Mouse (Mus musculus) neural tube, embryonic 14.5 days (tissue): ENCODE results near the gene Mphosph9. TPM values are rescaled to one million over a fixed set of nuclear protein-coding genes. Genes with fewer than 3 reads are reported as not detected.
A peak's percentile ranks its signal among the peaks of the same experiment; 100 is the strongest.
"Not testable (repeated sequence)": the region's sequence is repeated elsewhere in the genome, so short reads cannot be mapped to it uniquely, and the experiment has no call there.

Experiments used
- ATAC-seq: fragments of 200-750 bp; cut with Nextera tagmentation; 2 replicates; pipeline ENCODE4 v1.8.0; 2017; ENCODE audit warnings: low read depth, mild to moderate bottlenecking, moderate TSS enrichment, moderate library complexity
- H3K27ac ChIP-seq: fragments of 300-500 bp; sonication (generic); 2 replicates; pipeline ENCODE4 v1.5.1; 2014; ENCODE audit warnings: low read depth, mild to moderate bottlenecking, control low read depth, low read length, moderate library complexity, mixed read lengths
- H3K27me3 ChIP-seq: fragments of 300-500 bp; sonication (generic); 2 replicates; pipeline ENCODE4 v1.6.1; 2014; ENCODE audit warnings: low read length; ENCODE audit not compliant: control insufficient read depth, insufficient read depth
- H3K36me3 ChIP-seq: fragments of 300-500 bp; sonication (generic); 2 replicates; pipeline ENCODE4 v1.6.1; 2014; ENCODE audit warnings: low read length, mixed read lengths; ENCODE audit not compliant: control insufficient read depth, insufficient read depth
- H3K4me1 ChIP-seq: fragments of 300-500 bp; sonication (generic); 2 replicates; pipeline ENCODE4 v1.6.1; 2014; ENCODE audit warnings: low read length; ENCODE audit not compliant: control insufficient read depth, insufficient read depth
- H3K4me2 ChIP-seq: fragments of 300-500 bp; sonication (generic); 2 replicates; pipeline ENCODE4 v1.6.1; 2014; ENCODE audit warnings: mild to moderate bottlenecking, low read depth, low read length, control low read depth
- H3K4me3 ChIP-seq: fragments of 300-500 bp; sonication (generic); 2 replicates; pipeline ENCODE4 v1.5.1; 2014; ENCODE audit warnings: low read depth, low read length, control low read depth, mixed read lengths
- H3K9ac ChIP-seq: fragments of 300-500 bp; sonication (generic); replicated peaks from 2 replicates; pipeline ENCODE4 v1.6.1; 2014; ENCODE audit warnings: low read depth, mild to moderate bottlenecking, control low read depth, low read length, mixed read lengths
- H3K9me3 ChIP-seq: fragments of 300-500 bp; sonication (generic); 2 replicates; pipeline ENCODE4 v1.6.1; 2016; ENCODE audit warnings: low read length; ENCODE audit not compliant: control insufficient read depth
- WGBS: fragments of 180-500 bp; shearing (Covaris S2); extraction: QIAGEN DNeasy Blood & Tissue Kit; methylation state at CpG from one replicate; pipeline ENCODE4 v1.1.7; 2014; 5-methylcytosine and 5-hydroxymethylcytosine counted together
- polyA plus RNA-seq: library from polyadenylated mRNA; unstranded; fragments of >200 nt; fragmentation: Nextera tagmentation; extraction: Ambion mirVana; gene quantifications from 2 replicates; pipeline ENCODE4 v1.2.1, GENCODE M21; 2014

Mphosph9 gene
- polyA plus RNA-seq, 1 experiment from 2014 or later = 18.8 TPM

DNA sequence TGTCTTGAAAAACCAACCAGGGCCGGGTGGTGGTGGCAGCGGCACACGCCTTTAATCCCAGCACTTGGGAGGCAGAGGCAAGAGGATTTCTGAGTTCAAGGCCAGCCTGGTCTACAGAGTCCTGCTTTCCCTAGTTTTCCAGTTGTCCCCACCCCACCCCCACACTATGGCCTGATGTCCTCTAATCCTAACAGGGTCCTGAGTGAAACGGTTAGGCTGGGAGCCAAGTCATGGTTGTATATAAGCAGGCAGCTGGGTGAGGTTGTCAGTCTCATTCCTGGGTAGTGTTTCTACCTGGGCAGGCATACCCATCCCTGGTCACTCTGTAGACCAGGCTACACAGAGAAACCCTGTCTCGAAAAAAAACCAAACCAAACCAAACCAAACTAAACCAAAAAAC, 110.7 kb downstream of the Mphosph9 start:
- not testable (repeated sequence) for H3K27ac ChIP-seq, H3K4me2 ChIP-seq, H3K9me3 ChIP-seq, H3K36me3 ChIP-seq, H3K9ac ChIP-seq, H3K4me3 ChIP-seq, ATAC-seq, H3K4me1 ChIP-seq, H3K27me3 ChIP-seq
- WGBS = 96% methylated on average over 5 of the region's 5 CpGs

DNA sequence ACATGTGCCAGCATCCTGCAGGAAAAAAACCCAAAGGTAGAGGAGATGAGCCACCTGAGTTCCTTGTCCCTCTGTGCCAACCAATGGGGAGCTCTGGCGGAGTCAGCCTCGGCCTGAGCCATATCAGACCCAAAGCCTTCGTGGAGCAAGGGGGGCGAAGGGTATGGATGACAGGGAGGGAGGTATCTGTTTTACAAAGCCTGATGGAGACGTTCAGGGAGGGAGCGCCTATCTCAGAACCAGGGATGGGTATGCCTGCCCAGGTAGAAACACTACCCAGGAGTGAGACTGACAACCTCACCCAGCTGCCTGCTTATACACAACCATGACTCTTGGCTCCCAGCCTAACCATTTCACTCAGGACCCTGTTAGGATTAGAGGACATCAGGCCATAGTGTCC, 111.4 kb downstream of the Mphosph9 start:
- no peaks in the 10 kb centered on the region for H3K9me3 ChIP-seq
- no peaks in the 10 kb centered on the region for H3K27me3 ChIP-seq
- no peaks in the 10 kb centered on the region for H3K36me3 ChIP-seq
- no peak overlapping the region for H3K4me2 ChIP-seq
- no peak for ATAC-seq
- 93% methylated on average over 6 of the region's 6 CpGs for WGBS
- H3K4me3 ChIP-seq = no peak overlapping the region
- no peak overlapping the region for H3K9ac ChIP-seq
- peaks cover 8% of the 10 kb centered on the region for H3K4me1 ChIP-seq
- H3K27ac ChIP-seq = no peak overlapping the region

- Histone ChIP-seq H3K27me3 (no peaks in the 10 kb centered on the region), H3K27ac (no peak overlapping the region), H3K4me3 (no peak overlapping the region), H3K9ac (no peak overlapping the region), H3K9me3 (no peaks in the 10 kb centered on the region), H3K36me3 (no peaks in the 10 kb centered on the region), H3K4me1 (peaks cover 8% of the 10 kb centered on the region), H3K4me2 (no peak overlapping the region)
- ATAC-seq = no peak
- WGBS = 87% methylated on average over 10 of the region's 10 CpGs
Measured at GRCm38 (mm10) chr5:124215647-124216046, 112.1 kb downstream of the Mphosph9 start.

DNA sequence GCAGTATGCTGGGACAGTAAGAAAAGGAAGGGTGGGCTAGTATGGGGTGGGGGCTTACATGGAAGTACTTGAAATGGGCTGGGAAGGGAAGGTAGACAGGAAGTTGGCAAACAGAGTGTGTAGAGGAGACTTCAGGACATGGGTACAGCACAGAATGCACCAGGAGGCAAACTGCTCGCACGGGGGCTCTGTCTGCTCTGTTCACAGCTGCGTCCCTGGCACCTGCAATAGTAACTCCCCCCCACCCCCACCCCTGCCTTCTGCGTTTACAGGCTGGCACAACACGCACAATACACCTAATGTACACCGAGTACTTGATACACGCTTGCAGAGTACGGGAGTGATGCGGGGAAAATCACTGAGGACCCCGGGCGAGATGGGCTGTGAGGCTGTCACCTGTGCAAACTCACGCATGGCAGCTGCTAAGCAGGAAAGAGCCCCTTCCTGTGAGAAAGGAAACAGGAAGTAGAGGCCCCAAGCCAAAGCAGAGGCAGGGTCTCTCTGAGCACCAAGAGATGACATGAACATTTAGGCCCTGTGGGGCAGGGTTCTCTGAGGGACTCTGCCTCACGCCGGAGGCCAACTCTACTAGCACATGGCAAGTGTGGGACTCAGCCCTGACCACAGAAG, 113.1 kb downstream of the Mphosph9 start:
- Histone ChIP-seq H3K9me3 (no peaks in the 10 kb centered on the region), H3K27ac (no peak overlapping the region; the same call in 1 of the 2 replicates), H3K27me3 (no peaks in the 10 kb centered on the region), H3K36me3 (no peaks in the 10 kb centered on the region), H3K4me3 (no peak overlapping the region), H3K4me1 (peaks cover 7% of the 10 kb centered on the region), H3K9ac (no peak overlapping the region), H3K4me2 (no peak overlapping the region)
- ATAC-seq = no peak
- 85% methylated on average over 14 of the region's 14 CpGs for WGBS

DNA sequence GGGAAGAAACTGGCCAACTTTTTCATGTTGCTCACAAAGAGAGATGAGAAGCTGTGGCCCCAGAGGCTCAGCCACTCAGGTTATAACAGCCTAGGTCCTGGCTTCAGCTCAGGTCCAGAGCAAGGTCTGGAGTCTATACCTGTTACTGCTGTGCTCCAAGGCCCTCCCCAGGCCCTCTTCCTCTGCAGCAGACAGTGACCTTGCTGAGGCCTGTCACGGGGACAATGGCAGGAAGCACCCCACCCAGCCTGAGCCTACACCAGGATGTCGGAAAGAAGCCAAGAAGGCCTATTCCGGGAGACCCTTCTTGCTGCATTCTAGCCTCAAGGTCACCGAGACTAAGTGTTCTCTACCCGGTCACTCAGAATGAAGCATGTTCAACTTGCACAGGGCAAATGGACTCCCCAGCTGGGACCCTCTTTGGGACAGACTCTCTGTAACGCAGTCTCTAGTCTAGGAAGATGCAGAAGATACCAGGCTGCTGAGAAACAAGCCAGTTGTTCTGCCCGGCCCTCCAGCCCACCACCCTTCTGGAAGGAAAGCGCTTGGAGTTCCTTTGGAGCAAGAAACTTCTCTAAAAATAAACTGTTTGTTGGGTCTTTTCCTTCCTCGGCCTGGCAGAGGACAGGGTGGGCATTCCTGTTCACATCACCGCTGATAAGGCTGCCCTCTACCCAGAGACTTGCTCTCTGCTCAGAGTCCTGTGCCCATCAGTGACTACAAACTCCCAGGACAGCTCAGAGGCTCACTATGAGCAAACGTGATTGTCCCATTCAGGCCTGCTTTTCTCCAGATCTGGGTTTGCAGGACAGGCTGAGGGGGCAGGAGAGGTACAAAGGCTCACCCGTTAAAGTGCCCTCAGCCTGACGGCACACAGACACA, 113.9 kb downstream of the Mphosph9 start:
- H3K9me3 ChIP-seq = no peaks in the 10 kb centered on the region
- H3K36me3 ChIP-seq = no peaks in the 10 kb centered on the region
- peak overlapping the region; percentile 3; the same call in 1 of the 2 replicates for H3K27ac ChIP-seq
- 84% methylated on average over 13 of the region's 13 CpGs for WGBS
- no peak overlapping the region for H3K9ac ChIP-seq
- no peak overlapping the region for H3K4me2 ChIP-seq
- no peak for ATAC-seq
- no peaks in the 10 kb centered on the region for H3K27me3 ChIP-seq
- H3K4me3 ChIP-seq = no peak overlapping the region
- no peaks in the 10 kb centered on the region; the same call in 1 of the 2 replicates for H3K4me1 ChIP-seq

GRCm38 (mm10) chr5:124211669-124212068, 116.1 kb downstream of the Mphosph9 start:
- Histone ChIP-seq H3K4me1 (peaks cover 6% of the 10 kb centered on the region; the same call in 1 of the 2 replicates), H3K27ac (no peak overlapping the region), H3K27me3 (no peaks in the 10 kb centered on the region), H3K9ac (no peak overlapping the region), H3K36me3 (no peaks in the 10 kb centered on the region), H3K4me3 (no peak overlapping the region), H3K9me3 (no peaks in the 10 kb centered on the region), H3K4me2 (no peak overlapping the region)
- no peak for ATAC-seq
- WGBS = 93% methylated on average over 2 of the region's 2 CpGs

DNA sequence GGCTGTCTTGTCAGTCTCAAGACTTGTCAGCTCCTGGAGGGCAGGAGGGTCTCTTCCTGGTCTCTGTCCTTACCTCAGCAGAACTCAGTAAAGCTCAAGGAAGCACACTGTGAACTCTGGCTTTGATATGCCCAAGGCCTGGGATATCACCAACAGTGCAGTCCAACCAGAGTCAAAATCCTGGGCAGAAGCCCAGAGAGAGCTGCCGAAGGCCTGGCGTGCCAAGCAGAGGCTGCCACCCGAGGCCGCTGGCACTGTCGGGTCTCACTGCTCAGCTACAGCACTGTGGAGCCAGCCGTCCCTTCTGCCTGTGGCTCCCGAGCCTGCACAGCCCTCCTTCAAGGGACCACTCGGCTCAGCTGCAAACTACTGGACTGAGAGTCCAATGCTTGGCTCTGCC, 116.5 kb downstream of the Mphosph9 start:
- Histone ChIP-seq H3K27ac (no peak overlapping the region), H3K9me3 (no peaks in the 10 kb centered on the region), H3K4me3 (no peak overlapping the region), H3K9ac (no peak overlapping the region), H3K27me3 (no peaks in the 10 kb centered on the region), H3K4me1 (peaks cover 11% of the 10 kb centered on the region; the same call in 1 of the 2 replicates), H3K36me3 (no peaks in the 10 kb centered on the region), H3K4me2 (no peak overlapping the region)
- WGBS = 84% methylated on average over 8 of the region's 8 CpGs
- ATAC-seq = no peak

GRCm38 (mm10) chr5:124210281-124211016, 117.3 kb downstream of the Mphosph9 start:
- WGBS = 73% methylated on average over 18 of the region's 18 CpGs
- H3K27me3 ChIP-seq = no peaks in the 10 kb centered on the region
- H3K4me1 ChIP-seq = peaks cover 13% of the 10 kb centered on the region; the same call in 1 of the 2 replicates
- no peak for ATAC-seq
- H3K36me3 ChIP-seq = no peaks in the 10 kb centered on the region
- H3K9me3 ChIP-seq = no peaks in the 10 kb centered on the region
- H3K4me2 ChIP-seq = no peak overlapping the region
- no peak overlapping the region for H3K9ac ChIP-seq
- no peak overlapping the region for H3K27ac ChIP-seq
- no peak overlapping the region for H3K4me3 ChIP-seq
